Mouse (Mus musculus): ENCODE results near the gene Olfr467. TPM values are rescaled to one million over a fixed set of nuclear protein-coding genes. Genes with fewer than 3 reads are reported as not detected.
"Not testable (repeated sequence)": the region's sequence is repeated elsewhere in the genome, so short reads cannot be mapped to it uniquely, and the experiment has no call there.

The Olfr467 gene
- total RNA-seq (2022) = not detected

DNA sequence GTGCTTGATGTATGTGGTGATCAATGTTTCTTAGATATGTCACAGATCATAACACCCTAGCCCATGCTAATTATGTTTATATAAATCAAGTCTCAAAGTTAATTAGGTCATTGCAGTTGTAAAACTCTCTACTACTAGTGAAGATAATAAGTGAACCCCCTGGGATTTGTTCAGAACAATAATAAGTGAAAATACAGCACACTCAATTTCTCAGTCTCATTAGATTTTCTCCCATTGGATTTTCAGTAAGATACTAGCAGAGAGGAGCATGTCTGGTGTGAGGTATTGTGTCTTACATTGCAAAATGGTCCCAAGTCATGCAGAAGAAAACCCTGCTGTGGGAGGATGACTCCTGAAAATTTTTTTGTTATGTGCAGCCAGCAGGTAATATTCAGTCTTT is at the start of gene Olfr467:
Gene Olfr467 (plus strand): TSS at position 301 of the 400 bp plus-strand sequence.
- DNase-seq = no peak

DNA sequence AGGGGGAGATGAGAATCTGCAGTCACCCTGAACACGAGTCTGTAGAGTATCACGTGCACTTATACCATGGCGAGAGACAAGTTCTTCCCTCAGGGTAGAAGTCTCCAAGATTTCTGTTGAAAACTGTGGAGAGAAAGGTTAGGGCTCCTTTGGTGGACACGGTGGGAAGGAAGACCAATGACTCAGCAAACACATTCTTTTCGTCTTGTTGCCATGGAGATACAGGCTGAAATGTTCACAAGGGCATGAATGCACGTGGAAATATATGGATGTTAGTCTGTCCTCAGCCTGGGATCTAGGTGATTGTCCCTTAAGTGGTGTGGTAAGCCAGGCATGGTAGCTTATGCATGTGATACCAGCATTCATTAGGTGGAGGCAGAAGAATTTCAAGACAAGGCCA is 41.3 kb upstream of the Olfr467 start:
- no peak for DNase-seq

DNA sequence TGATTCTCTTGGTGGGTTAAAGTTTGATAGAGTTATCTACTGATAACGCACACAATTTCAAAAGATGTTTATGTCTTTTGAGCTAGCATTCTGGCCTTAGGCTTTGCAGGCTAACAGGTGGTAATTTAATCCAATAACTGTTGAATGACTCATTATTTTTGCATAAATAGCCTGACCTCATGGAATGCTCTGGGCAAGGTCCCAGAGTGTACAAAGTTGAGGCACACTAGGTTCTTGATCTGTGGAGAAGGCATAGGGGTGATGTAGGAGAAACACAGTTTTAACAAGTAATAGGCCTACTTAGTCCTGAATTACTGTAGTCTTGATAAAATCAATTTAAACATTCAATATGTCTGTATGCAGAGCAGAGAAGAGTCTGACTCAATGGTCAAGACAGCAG is 33.8 kb upstream of the Olfr467 start:
- no peak for DNase-seq

DNA sequence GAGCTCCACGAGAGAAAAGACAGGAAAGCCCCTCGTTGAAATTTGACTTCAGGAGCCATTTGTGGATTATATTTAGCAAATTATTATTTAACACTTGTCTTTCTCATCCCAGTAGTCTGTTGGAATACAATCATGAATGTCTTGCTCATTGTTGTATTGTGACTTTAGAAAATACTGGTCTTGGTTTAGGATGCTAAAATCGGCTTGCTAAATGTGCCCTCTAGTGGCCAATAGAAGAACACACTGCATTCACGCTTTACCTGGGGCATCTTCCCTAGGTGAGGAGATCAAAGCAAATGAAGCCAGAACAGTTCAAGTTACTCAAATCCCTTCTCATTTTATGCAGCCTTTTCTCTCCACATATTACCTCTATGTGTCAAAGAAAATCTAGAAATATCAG is 32.5 kb upstream of the Olfr467 start:
- DNase-seq = no peak

DNA sequence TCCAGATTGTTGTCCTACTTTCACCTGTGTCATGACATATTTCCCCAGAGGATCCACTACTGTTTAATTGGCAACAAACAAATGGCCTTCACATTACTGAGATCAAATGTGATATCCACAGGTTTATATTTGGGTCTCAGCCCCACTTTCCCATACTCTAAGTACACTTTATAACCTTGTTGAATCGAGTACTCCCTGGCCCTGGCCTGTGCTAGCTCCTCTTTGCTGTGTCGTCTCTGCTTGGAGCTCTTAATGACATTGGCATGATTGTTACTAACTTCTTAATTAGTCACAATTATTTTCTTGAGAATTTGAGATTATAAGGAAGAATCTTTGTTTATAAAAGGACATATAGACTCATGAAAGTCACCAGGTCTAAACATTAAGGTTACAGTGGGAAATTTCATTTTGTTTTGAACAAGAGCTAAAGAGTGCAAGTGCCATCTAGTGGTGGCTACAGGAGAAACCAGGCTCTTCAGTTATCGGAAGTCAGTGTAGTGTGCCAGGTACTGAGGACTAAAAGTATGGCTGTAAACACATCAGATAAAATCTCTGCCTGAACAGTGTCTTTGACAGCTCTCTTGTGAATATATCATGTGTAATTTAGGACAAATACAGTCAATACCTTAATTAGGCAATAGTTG is 24.0 kb upstream of the Olfr467 start:
- no peak for DNase-seq

DNA sequence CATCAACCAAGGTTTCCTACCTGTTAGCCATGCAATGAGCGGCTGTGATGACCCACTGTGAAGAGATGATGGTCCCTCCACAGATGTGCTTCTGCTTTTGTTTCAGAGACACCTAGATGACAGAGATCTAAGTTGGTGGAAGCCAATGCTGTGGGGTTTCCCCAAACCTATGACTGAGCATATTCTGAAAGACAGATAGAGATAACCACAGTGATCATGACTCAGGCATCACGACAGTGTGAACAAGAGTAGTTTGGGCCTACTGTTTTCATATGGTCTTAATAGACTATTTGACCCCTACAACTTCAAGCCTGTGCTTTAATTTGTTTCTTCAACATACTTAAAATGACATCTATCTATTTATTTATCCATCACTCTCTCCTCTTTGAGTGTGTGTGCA is 15.6 kb upstream of the Olfr467 start:
- DNase-seq = no peak

DNA sequence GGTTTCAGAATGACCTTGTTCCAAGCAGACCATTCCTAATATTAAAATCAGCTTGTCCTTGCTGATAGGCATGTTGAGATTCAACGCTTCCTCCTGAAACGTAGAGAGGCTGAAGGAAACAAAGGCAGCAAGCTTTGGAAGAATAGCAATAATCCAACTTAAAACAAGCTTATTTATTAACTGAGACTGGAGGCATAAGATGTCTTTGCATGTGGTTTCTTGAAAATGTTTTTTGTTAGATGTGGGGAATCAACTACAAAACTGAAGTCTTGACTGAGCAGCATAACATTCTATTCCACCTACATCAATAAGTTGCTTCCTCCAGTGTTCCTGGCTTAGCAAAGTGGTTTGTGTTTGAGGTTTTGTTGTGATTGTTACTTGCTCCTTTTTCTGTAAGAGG is 11.0 kb upstream of the Olfr467 start, which contains the start of gene Ovch2:
Gene Ovch2 (minus strand): TSS at position 101 of the 400 bp plus-strand sequence.
- DNase-seq = no peak

DNA sequence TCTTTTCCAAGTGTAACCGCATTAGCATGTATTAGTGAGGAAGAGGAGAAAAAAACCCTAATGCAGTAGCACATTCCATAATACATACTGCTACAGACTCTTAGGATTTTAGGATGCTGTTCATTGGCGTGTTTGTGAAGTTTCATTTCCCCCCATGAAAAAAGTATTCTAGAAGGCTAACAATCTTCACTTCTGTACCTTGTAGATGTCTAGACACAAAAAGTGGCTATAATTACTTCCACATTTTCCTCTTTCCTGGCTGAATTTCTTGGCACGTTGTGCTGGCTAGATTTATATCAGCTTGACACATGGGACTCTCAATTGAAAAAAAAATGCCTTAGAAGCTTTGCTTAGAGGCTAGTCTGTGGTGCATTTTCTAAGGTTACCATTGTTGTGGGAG is 9.9 kb upstream of the Olfr467 start:
- no peak for DNase-seq

DNA sequence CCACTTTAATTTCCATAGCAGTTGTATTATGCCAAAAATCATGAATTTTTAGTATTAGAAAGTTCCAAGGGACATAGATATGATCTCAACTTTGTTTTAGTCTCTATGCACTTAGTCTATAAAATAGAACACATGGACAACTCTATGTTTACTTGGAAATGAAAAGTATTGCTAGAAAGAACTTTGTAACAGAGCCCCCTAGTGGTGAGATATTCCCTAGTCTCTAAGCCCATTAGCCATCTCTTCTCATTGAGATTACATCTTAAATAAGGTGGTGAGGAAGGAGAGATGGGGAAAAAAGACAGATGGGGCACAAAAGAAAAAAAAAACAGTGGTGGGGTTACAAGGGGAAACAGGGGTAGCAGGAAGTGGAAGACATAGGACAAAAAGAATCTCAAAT is 7.4 kb downstream of the Olfr467 start:
- DNase-seq = no peak

DNA sequence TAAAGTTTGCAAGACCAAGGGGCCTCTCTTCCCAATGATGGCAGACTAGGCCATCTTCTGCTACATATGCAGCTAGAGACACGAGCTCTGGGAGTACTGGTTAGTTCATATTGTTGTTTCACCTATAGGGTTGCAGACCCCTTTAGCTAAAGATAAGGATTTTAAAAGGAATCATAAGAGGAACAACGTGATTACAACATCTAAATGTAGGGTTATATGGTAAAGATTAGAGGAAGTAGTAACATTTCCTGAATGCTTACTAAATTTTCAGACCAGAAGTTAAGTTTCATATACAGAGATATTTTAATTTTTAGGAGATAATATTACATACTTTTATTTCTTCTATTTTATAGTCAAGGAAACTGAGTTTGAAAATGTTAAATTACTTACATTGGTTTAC is 11.8 kb downstream of the Olfr467 start:
- DNase-seq = not testable (repeated sequence)

DNA sequence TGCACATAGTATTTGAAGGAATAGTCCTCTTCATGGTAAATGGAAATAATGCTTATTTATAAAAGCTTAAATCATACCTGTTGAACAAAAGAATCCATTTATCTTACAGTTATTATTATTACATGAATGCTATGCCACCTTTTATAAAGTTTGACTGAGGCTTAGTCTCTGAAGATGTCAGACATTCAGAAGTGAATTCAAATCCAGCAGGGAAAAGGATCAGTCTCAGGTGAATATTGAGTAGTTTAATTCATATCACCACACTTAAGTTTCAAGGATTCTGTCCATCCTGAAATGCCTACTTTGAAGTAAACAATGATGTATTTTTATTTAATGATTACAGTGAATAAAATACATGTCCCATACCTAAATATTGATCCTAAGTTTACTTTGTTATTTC is 13.4 kb downstream of the Olfr467 start, which contains the start of gene Olfr469:
Gene Olfr469 (minus strand): TSS at position 101 of the 400 bp plus-strand sequence.
- not testable (repeated sequence) for DNase-seq

DNA sequence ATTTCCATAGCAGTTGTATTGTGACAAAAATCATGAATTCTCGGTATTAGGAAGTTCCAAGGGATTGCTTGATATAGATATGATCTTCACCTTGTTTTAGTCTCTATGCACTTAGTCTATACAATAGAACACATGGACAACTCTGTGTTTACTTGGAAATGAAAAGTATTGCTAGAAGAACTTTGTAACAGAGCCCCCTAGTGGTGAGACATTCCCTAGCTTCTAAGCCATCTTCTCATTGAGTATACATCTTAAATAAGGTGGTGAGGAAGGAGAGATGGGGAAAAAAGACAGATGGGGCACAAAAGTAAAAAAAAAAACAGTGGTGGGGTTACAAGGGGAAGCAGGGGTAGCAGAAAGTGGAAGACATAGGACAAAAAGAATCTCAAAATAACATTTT is 29.7 kb downstream of the Olfr467 start:
- no peak for DNase-seq

DNA sequence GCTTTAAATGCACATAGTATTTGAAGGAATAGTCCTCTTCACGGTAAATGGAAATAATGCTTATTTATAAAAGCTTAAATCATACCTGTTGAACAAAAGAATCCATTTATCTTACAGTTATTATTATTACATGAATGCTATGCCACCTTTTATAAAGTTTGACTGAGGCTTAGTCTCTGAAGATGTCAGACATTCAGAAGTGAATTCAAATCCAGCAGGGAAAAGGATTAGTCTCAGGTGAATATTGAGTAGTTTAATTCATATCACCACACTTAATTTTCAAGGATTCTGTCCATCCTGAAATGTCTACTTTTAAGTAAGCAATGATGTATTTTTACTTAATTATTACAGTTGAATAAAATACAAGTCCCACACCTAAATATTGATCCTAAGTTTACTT is 35.3 kb downstream of the Olfr467 start, which contains the start of gene Olfr470:
Gene Olfr470 (minus strand): TSS at position 101 of the 400 bp plus-strand sequence.
- not testable (repeated sequence) for DNase-seq

Other genes with a start within 250 kb of the Olfr467 start
- gene Olfml1, start 244.8 kb upstream of the Olfr467 start, total RNA-seq (2022) = 10 to 100 TPM in 2 of 4 experiments, 1 to 10 TPM in 2; 8.9 to 15.2 (median 10.5) TPM
- gene Ppfibp2, start 217.1 kb upstream of the Olfr467 start, total RNA-seq (2022) = 1 to 10 TPM; 6.8 to 8.7 (median 7.7) TPM
- not detected for gene 5330417H12Rik, start 187.1 kb upstream of the Olfr467 start, total RNA-seq (2022)
- gene Cyb5r2, start 54.2 kb upstream of the Olfr467 start, total RNA-seq (2022) = not detected
- gene Ovch2, start 11.1 kb upstream of the Olfr467 start, total RNA-seq (2022) = not detected
- not detected for gene Olfr469, start 13.3 kb downstream of the Olfr467 start, total RNA-seq (2022)
- not detected for gene Olfr470, start 35.2 kb downstream of the Olfr467 start, total RNA-seq (2022)
- not detected for gene Olfr472, start 85.6 kb downstream of the Olfr467 start, total RNA-seq (2022)
- not detected for gene Olfr473, start 118.2 kb downstream of the Olfr467 start, total RNA-seq (2022)
- gene Olfr474, start 142.4 kb downstream of the Olfr467 start, total RNA-seq (2022) = not detected
- not detected for gene Olfr476, start 152.5 kb downstream of the Olfr467 start, total RNA-seq (2022)
- under 1 TPM in 1 of 4 experiments, not detected in 3; 0.12 TPM for gene Olfr477, start 174.4 kb downstream of the Olfr467 start, total RNA-seq (2022)
- gene Olfr478, start 221.7 kb downstream of the Olfr467 start, total RNA-seq (2022) = not detected
- gene Olfr479, start 238.4 kb downstream of the Olfr467 start, total RNA-seq (2022) = not detected

All from adrenal gland, adult 8-10 months (tissue).